Mouse (Mus musculus): ENCODE measurements around the gene Junb.

GRCm38 (mm10) chr8:84936962-84937546, 41.5 kb downstream of the Junb start, which contains the start of gene Mast1:
- no peak; the same call in none of the 2 replicates for TF ChIP-seq SMC3 (IDR thresholded peaks at IDR 0.05; ENCODE audit: low read depth, low read length)
- no peak for TF ChIP-seq EP300 (IDR thresholded peaks at IDR 0.05; ENCODE audit: low read depth in 1 of 2, low read length in 2 of 2)
- TF ChIP-seq NRF1 (IDR thresholded peaks at IDR 0.05; ENCODE audit: insufficient read depth, low read depth, low read length, poor library complexity, severe bottlenecking) = no peak
- 0 out of 2 replicates have a peak, but pooled peaks have one; percentile 54 for TF ChIP-seq UBTF (IDR thresholded peaks at IDR 0.05; ENCODE audit: borderline replicate concordance, insufficient read depth, low read depth, low read length)
- TF ChIP-seq GATA1 (IDR thresholded peaks at IDR 0.05; ENCODE audit: low read depth, low read length) = no peak
- TF ChIP-seq MXI1 (IDR thresholded peaks at IDR 0.05; ENCODE audit: low read depth, low read length) = no peak
